Mouse (Mus musculus): ENCODE results near the gene Fgf15.

Fgf15 gene

GRCm38 (mm10) chr7:144912897-144913296 lies 16.6 kb downstream of the Fgf15 start:
- no peak for TF ChIP-seq GATA4 (IDR thresholded peaks at IDR 0.05; ENCODE audit: insufficient replicate concordance, low read length)

DNA sequence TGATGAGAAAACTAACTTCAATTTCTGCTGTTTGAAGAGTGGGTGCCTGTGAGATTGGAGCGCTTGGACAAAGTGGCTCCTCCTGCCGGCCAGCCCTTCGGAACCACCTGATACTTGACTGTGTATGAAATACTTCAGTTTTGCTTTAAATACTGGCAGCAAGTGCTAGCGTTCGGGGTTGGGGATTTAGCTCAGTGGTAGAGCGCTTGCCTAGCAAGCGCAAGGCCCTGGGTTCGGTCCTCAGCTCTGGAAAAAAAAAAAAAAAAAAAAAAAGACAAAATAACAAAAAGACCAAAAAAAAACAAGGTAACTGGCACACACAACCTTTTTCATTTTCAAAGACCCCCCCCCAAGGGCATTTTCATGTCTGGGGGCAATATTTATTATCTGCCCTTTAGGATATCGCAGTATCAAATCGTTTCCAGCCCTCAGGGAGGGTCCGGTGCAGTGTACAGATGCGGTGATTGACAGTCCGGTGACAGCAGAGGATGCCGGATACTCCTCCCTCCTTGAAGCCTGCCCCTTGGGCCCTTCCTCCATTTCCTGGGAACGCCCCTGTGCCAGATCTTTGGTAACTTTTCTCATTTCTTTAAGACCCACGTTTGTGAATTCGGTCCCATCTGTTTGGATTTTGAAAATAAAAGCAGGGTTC lies 18.1 kb downstream of the Fgf15 start:
- no peak for TF ChIP-seq GATA4 (IDR thresholded peaks at IDR 0.05; ENCODE audit: insufficient replicate concordance, low read length)

GRCm38 (mm10) chr7:144914948-144915750 lies 18.8 kb downstream of the Fgf15 start, which contains the start of gene LTO1:
Gene LTO1 (plus strand): TSS chr7:144915100.
- TF ChIP-seq GATA4 (IDR thresholded peaks at IDR 0.05; ENCODE audit: insufficient replicate concordance, low read length), result no peak; the same call in 1 of the 2 replicates

DNA sequence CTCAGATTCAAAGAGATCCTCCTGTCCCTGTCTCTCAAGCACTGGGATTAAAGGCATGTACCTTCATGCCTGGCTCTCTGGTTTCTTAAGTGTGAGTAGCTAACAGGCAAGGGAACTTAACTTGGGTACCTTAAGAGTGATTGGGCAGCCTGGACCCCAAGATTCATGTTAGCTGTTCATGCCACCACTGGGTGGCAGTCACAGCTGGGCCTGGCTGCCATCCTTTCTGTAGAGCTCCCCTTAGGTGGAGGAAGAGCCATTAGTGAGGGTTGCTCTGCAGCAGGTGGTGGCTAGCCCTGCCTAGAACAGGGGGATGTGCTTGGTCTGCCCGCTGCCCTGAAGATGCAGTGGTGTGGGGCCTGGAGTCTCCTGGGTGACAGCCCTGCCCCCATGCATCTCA lies 22.5 kb downstream of the Fgf15 start:
- no peak for TF ChIP-seq GATA4 (IDR thresholded peaks at IDR 0.05; ENCODE audit: insufficient replicate concordance, low read length)

- no peak for TF ChIP-seq GATA4 (IDR thresholded peaks at IDR 0.05; ENCODE audit: insufficient replicate concordance, low read length)
These were observed 31.3 kb downstream of the Fgf15 start for GRCm38 (mm10) chr7:144927591-144927990.

GRCm38 (mm10) chr7:144928009-144928888 lies 31.9 kb downstream of the Fgf15 start:
- no peak for TF ChIP-seq GATA4 (IDR thresholded peaks at IDR 0.05; ENCODE audit: insufficient replicate concordance, low read length)

- TF ChIP-seq GATA4 (IDR thresholded peaks at IDR 0.05; ENCODE audit: insufficient replicate concordance, low read length), result no peak
These were observed 32.5 kb downstream of the Fgf15 start for GRCm38 (mm10) chr7:144928889-144929210.

DNA sequence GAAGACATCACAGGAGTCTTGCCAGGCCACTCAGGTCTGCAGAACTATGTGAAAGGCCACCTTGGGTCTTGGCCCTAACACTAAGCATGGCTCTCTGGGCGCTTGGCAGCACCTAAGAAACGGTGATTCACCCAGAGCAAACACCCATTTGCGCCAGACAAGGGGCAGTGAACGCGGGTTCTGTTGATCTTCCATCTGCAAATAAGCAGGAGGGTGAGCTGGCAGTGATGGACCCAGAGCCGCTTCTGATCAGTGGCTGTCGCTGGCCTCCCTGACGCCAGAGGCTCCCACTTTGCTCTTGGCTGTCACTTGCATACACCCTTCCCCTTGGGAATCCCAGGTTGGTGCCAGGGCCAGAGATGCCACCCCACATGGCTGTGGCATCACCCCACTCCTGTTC lies 33.2 kb downstream of the Fgf15 start:
- TF ChIP-seq GATA4 (IDR thresholded peaks at IDR 0.05; ENCODE audit: insufficient replicate concordance, low read length), result no peak

GRCm38 (mm10) chr7:144929931-144930330 lies 33.6 kb downstream of the Fgf15 start:
- no peak for TF ChIP-seq GATA4 (IDR thresholded peaks at IDR 0.05; ENCODE audit: insufficient replicate concordance, low read length)

- TF ChIP-seq GATA4 (IDR thresholded peaks at IDR 0.05; ENCODE audit: insufficient replicate concordance, low read length), result no peak
These were observed 35.4 kb downstream of the Fgf15 start for GRCm38 (mm10) chr7:144931778-144932177.

- TF ChIP-seq GATA4 (IDR thresholded peaks at IDR 0.05; ENCODE audit: insufficient replicate concordance, low read length), result no peak
These were observed 36.1 kb downstream of the Fgf15 start for GRCm38 (mm10) chr7:144932389-144932937.

DNA sequence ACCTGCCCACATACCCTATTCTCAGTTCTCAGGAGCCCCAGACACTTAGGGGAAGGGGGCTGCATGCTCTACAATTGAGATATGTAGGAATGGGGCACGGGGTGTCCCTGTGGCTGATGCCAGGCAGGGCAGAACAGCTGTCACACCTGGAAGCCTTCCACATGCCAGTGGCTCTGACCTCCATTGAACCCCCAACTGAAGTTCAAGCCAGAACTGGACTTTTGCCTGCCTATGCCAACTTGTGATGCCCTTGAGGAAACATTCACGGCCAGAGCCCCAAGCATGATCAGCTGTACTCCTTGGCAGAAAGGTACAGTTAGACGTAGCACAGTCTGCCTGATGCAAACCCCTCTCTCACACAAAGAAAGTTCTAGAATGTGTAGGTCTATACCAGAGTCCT lies 37.0 kb downstream of the Fgf15 start:
- TF ChIP-seq GATA4 (IDR thresholded peaks at IDR 0.05; ENCODE audit: insufficient replicate concordance, low read length), result no peak

GRCm38 (mm10) chr7:144933796-144934195 lies 37.5 kb downstream of the Fgf15 start:
- TF ChIP-seq GATA4 (IDR thresholded peaks at IDR 0.05; ENCODE audit: insufficient replicate concordance, low read length), result no peak

DNA sequence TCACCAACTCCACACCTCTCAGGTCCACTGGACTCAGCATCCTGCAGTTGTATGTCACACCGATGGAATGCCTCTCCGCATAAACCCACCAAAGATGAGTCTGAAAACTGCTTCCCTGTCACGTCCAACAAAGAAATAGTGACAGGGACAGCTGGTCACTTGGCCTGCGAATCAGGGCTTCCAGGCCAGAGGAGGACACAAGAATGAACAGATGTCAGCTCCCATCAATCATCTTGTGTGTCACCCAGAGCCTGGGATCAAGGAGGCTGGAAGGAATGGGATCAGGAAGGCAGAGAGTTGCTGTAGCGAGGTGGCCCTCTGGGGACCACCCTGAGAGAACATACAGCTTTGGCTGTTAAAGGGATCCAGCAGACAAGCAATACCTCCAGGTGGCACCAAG lies 38.6 kb downstream of the Fgf15 start:
- no peak for TF ChIP-seq GATA4 (IDR thresholded peaks at IDR 0.05; ENCODE audit: insufficient replicate concordance, low read length)

GRCm38 (mm10) chr7:144935563-144935962 lies 39.2 kb downstream of the Fgf15 start:
- TF ChIP-seq GATA4 (IDR thresholded peaks at IDR 0.05; ENCODE audit: insufficient replicate concordance, low read length), result no peak

All from liver, adult (tissue).